Mouse (Mus musculus): Measurements from ENCODE around the gene Svs6.
"Not testable (repeated sequence)": the region's sequence is repeated elsewhere in the genome, so short reads cannot be mapped to it uniquely, and the experiment has no call there.

- TF ChIP-seq CTCF (IDR thresholded peaks at IDR 0.05; ENCODE audit: borderline replicate concordance, insufficient read depth, low read depth, low read length); POLR2A (IDR thresholded peaks at IDR 0.05; ENCODE audit: borderline replicate concordance, insufficient read depth, low read length): not testable (repeated sequence)
Observed at GRCm38 (mm10) chr2:164343732-164344131, 27.2 kb downstream of the Svs6 start.

Measured in cerebellum, adult 2 months (tissue).